Mouse (Mus musculus): ENCODE data around the gene Pbx3. TPM values are rescaled to one million over a fixed set of nuclear protein-coding genes. Genes with fewer than 3 reads are reported as not detected.

Pbx3 gene
- polyA plus RNA-seq, 1 experiment from 2014 or later = 87.4 TPM

- Histone ChIP-seq H3K27me3 (ENCODE audit: control insufficient read depth, insufficient read depth, low read length) (no peaks in the 10 kb centered on the region), H3K4me3 (ENCODE audit: low read depth, low read length) (no peak overlapping the region), H3K4me2 (replicated peaks; ENCODE audit: low read depth, low read length) (no peak overlapping the region), H3K27ac (ENCODE audit: low read depth, low read length) (no peak overlapping the region), H3K9ac (ENCODE audit: low read depth, low read length) (no peak overlapping the region), H3K4me1 (replicated peaks; ENCODE audit: control insufficient read depth, insufficient read depth, low read length) (no peaks in the 10 kb centered on the region), H3K9me3 (ENCODE audit: control insufficient read depth, low read length) (no peaks in the 10 kb centered on the region), H3K36me3 (ENCODE audit: control insufficient read depth, insufficient read depth, low read length) (no peaks in the 10 kb centered on the region)
- ATAC-seq (ENCODE audit: low FRiP score) (no peak), DNase-seq (ENCODE audit: low spot score) (no peak)
- 80% methylated on average over 7 of the region's 7 CpGs for WGBS
Observed at GRCm38 (mm10) chr2:34135316-34135715, 237.6 kb downstream of the Pbx3 start.

DNA sequence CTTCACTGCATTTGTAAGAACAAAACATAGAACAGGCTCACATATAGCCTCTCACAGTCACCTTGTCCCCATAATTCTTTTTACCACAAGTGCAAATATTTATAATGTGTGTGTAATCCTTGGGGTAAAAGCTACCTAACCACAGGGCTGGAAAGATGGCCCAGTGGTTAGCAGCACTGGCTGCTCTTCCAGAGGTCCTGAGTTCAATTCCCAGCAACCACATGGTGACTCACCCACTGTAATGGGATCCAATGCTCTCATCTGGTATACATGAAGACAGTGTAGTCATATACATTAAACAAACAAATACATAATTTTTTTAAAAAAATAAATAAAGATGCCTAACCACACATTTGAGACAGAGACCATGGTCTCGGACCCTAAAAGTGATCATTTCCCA, 240.2 kb downstream of the Pbx3 start:
- DNase-seq (ENCODE audit: low spot score) (no peak), ATAC-seq (ENCODE audit: low FRiP score) (no peak)
- H3K27me3 ChIP-seq (ENCODE audit: control insufficient read depth, insufficient read depth, low read length) = no peaks in the 10 kb centered on the region
- WGBS = 91% methylated on average over 1 of the region's 1 CpGs
- H3K4me2 ChIP-seq (replicated peaks; ENCODE audit: low read depth, low read length) = no peak overlapping the region
- H3K4me1 ChIP-seq (replicated peaks; ENCODE audit: control insufficient read depth, insufficient read depth, low read length) = no peaks in the 10 kb centered on the region
- no peaks in the 10 kb centered on the region for H3K9me3 ChIP-seq (ENCODE audit: control insufficient read depth, low read length)
- H3K36me3 ChIP-seq (ENCODE audit: control insufficient read depth, insufficient read depth, low read length) = no peaks in the 10 kb centered on the region
- no peak overlapping the region for H3K4me3 ChIP-seq (ENCODE audit: low read depth, low read length)
- no peak overlapping the region for H3K27ac ChIP-seq (ENCODE audit: low read depth, low read length)
- no peak overlapping the region for H3K9ac ChIP-seq (ENCODE audit: low read depth, low read length)

GRCm38 (mm10) chr2:34129674-34130267, 243.2 kb downstream of the Pbx3 start:
- H3K27me3 ChIP-seq (ENCODE audit: control insufficient read depth, insufficient read depth, low read length) = no peaks in the 10 kb centered on the region
- DNase-seq (ENCODE audit: low spot score) = no peak
- H3K4me3 ChIP-seq (ENCODE audit: low read depth, low read length) = no peak overlapping the region
- ATAC-seq (ENCODE audit: low FRiP score) = no peak
- H3K9ac ChIP-seq (ENCODE audit: low read depth, low read length) = no peak overlapping the region
- no peaks in the 10 kb centered on the region for H3K9me3 ChIP-seq (ENCODE audit: control insufficient read depth, low read length)
- H3K4me1 ChIP-seq (replicated peaks; ENCODE audit: control insufficient read depth, insufficient read depth, low read length) = no peaks in the 10 kb centered on the region
- H3K27ac ChIP-seq (ENCODE audit: low read depth, low read length) = no peak overlapping the region
- H3K36me3 ChIP-seq (ENCODE audit: control insufficient read depth, insufficient read depth, low read length) = no peaks in the 10 kb centered on the region
- no peak overlapping the region for H3K4me2 ChIP-seq (replicated peaks; ENCODE audit: low read depth, low read length)
- 67% methylated on average over 13 of the region's 13 CpGs for WGBS

GRCm38 (mm10) chr2:34127871-34128270, 245.1 kb downstream of the Pbx3 start:
- Histone ChIP-seq H3K27me3 (ENCODE audit: control insufficient read depth, insufficient read depth, low read length) (no peaks in the 10 kb centered on the region), H3K4me2 (replicated peaks; ENCODE audit: low read depth, low read length) (no peak overlapping the region), H3K27ac (ENCODE audit: low read depth, low read length) (no peak overlapping the region), H3K4me1 (replicated peaks; ENCODE audit: control insufficient read depth, insufficient read depth, low read length) (no peaks in the 10 kb centered on the region), H3K4me3 (ENCODE audit: low read depth, low read length) (no peak overlapping the region), H3K9me3 (ENCODE audit: control insufficient read depth, low read length) (no peaks in the 10 kb centered on the region), H3K36me3 (ENCODE audit: control insufficient read depth, insufficient read depth, low read length) (no peaks in the 10 kb centered on the region), H3K9ac (ENCODE audit: low read depth, low read length) (no peak overlapping the region)
- DNase-seq (ENCODE audit: low spot score) (no peak), ATAC-seq (ENCODE audit: low FRiP score) (no peak)
- 86% methylated on average over 1 of the region's 1 CpGs for WGBS

- WGBS = 79% methylated on average over 12 of the region's 12 CpGs
- Histone ChIP-seq H3K27me3 (ENCODE audit: control insufficient read depth, insufficient read depth, low read length) (no peaks in the 10 kb centered on the region), H3K9me3 (ENCODE audit: control insufficient read depth, low read length) (no peaks in the 10 kb centered on the region), H3K27ac (ENCODE audit: low read depth, low read length) (no peak overlapping the region; the same call in 1 of the 2 replicates), H3K4me2 (replicated peaks; ENCODE audit: low read depth, low read length) (no peak overlapping the region), H3K36me3 (ENCODE audit: control insufficient read depth, insufficient read depth, low read length) (no peaks in the 10 kb centered on the region), H3K4me1 (replicated peaks; ENCODE audit: control insufficient read depth, insufficient read depth, low read length) (no peaks in the 10 kb centered on the region), H3K4me3 (ENCODE audit: low read depth, low read length) (no peak overlapping the region), H3K9ac (ENCODE audit: low read depth, low read length) (no peak overlapping the region)
- ATAC-seq (ENCODE audit: low FRiP score) = no peak
- no peak for DNase-seq (ENCODE audit: low spot score)
Observed at GRCm38 (mm10) chr2:34123896-34124295, 249.0 kb downstream of the Pbx3 start.

Other genes starting within 250 kb of the Pbx3 start
- gene Mapkap1, start 33.6 kb upstream of the Pbx3 start, polyA plus RNA-seq (2014; fragmentation: Nextera tagmentation; extraction: Ambion mirVana) = 92.5 and 101 TPM in 2 replicates